Mouse (Mus musculus) liver, postnatal 0 days (tissue): Measurements from ENCODE around the gene Stard3.

Source experiments
- CTCF ChIP-seq: sonication (generic); IDR thresholded peaks from 2 replicates; pipeline ENCODE4 v1.5.1; 2016; ENCODE audit warnings: antibody characterized with exemption, low read depth
- EP300 ChIP-seq: IDR thresholded peaks from 2 replicates; pipeline ENCODE4 v1.6.1; 2016; ENCODE audit warnings: antibody characterized with exemption, low read depth, mild to moderate bottlenecking

DNA sequence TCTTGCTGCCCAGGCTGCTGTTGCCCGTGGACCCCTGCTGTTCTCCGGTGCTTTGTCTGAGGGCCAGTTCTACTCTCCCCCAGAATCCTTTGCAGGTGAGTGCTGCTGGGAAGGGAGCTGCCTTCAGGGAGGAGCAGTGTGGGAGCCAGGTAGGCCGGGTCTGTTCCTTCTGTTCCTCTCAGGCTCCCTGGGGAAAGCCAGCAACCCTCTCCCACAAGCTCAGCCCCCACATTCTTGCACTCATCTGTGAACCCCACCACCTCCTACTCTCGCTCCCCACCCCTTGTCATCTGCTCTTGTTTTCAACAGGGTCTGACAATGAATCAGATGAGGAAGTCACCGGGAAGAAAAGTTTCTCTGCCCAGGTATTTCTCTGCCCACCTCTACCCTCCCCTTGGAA, 18.6 kb downstream of the Stard3 start:
- TF ChIP-seq CTCF (no peak), EP300 (no peak)
